Mouse (Mus musculus): ENCODE measurements around the gene Kcnj11.

GRCm38 (mm10) chr7:46052161-46052821 lies 48.3 kb downstream of the Kcnj11 start:
- TF ChIP-seq CTCF (IDR thresholded peaks at IDR 0.05; ENCODE audit: extremely low read depth, insufficient read length, insufficient replicate concordance, low read depth, low read length) (peak; percentile 33; the same call in 1 of the 2 replicates), POLR2A (IDR thresholded peaks at IDR 0.05; ENCODE audit: low read depth, low read length) (no peak)

Data from small intestine, adult 2 months (tissue).